8 mouse cellular contexts compared by ENCODE assay signal in the genomic region with DNA sequence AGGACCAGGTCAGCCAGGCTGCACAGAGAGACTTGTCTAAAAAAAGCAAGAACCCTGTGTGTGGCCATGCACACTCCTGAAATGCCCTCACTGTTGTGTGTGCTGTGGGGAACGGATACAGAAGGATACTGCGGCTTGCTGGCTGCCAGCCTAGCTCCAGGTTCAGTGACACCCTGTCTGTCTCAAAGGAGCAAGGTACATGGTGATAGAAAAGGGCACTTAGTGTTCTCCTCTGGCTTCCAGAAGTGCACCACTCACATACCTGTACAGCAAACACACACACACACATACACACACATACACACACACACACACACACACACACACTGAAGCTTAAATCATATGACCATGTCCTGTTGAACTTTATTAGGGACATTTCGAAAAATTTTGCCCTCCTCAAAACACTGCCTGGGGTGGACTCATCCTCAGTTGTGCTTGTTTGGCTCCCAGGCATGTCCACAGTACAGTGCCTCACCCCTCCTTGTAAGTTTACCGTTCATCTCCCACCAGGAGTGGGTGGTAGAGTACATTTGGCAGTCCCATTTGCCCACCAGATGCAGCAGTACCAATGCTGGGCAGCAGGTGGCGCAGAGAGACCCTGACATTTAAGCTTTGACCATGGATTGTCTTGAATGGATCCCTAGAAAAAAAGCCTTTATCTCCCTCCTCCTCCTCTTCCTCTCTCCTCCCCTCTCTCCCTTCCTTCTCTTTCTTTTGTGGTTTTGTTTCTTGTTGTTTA. TPM values are rescaled to one million over a fixed set of nuclear protein-coding genes. Genes with fewer than 3 reads are reported as not detected.
DNase-seq lines count a peak whose midpoint lies in the region; ATAC-seq and TF ChIP-seq lines count a peak whose summit lies in the region.

No protein-coding gene starts in this region.

- no peak overlapping the region for H3K4me2 ChIP-seq in heart, embryonic 12.5 days
- H3K4me2 ChIP-seq in hindbrain, postnatal 0 days (ENCODE audit: low read depth, low read length) = no peak overlapping the region
- no peak overlapping the region for H3K4me2 ChIP-seq in midbrain, postnatal 0 days (ENCODE audit: low read depth, low read length, poor library complexity, severe bottlenecking)

- 40% methylated on average over 5 of the region's 5 CpGs for WGBS in heart, embryonic 12.5 days
- 49% methylated on average over 5 of the region's 5 CpGs for WGBS in hindbrain, postnatal 0 days
- WGBS in midbrain, postnatal 0 days = 45% methylated on average over 5 of the region's 5 CpGs

- no peak for ATAC-seq in heart, embryonic 12.5 days (ENCODE audit: insufficient number of reproducible peaks, low FRiP score)
- peak; percentile 63; the same call in 1 of the 2 replicates for ATAC-seq in hindbrain, postnatal 0 days
- ATAC-seq in midbrain, postnatal 0 days (ENCODE audit: low FRiP score) = no peak

- DNase-seq in heart, adult 11 months = peak; percentile 97
- peak; percentile 62 for DNase-seq in c-Kit-positive CD71-positive TER-119-negative erythroid progenitor cells, embryonic 14.5 days (ENCODE audit: low read depth)
- peak; percentile 79 for DNase-seq in forelimb bud, embryonic 11.5 days (ENCODE audit: low read depth, low spot score)
- peak; percentile 73 for DNase-seq in hindbrain, postnatal 0 days (ENCODE audit: low spot score)
- DNase-seq in left cerebral cortex, adult 8-10 months (ENCODE audit: low spot score in 2 of 2) = peak; percentile 36 to 80
- DNase-seq in midbrain, postnatal 0 days (ENCODE audit: low spot score) = peak; percentile 68
- peak; percentile 65 to 73 for DNase-seq in spleen, postnatal 36 days (ENCODE audit: low spot score in 2 of 2)

- no peak overlapping the region for H3K9ac ChIP-seq in heart, embryonic 12.5 days
- no peak overlapping the region for H3K9ac ChIP-seq in hindbrain, postnatal 0 days (replicated peaks; ENCODE audit: low read length)
- no peak overlapping the region for H3K9ac ChIP-seq in midbrain, postnatal 0 days (replicated peaks; ENCODE audit: low read length, poor library complexity, severe bottlenecking)

- H3K4me3 ChIP-seq in heart, embryonic 12.5 days = no peak overlapping the region
- H3K4me3 ChIP-seq in hindbrain, postnatal 0 days (ENCODE audit: low read length) = no peak overlapping the region
- no peak overlapping the region for H3K4me3 ChIP-seq in midbrain, postnatal 0 days (ENCODE audit: low read depth, low read length)

- peaks cover 5% of the 10 kb centered on the region; the same call in 1 of the 2 replicates for H3K4me1 ChIP-seq in heart, embryonic 12.5 days (replicated peaks)
- no peaks in the 10 kb centered on the region for H3K4me1 ChIP-seq in hindbrain, postnatal 0 days (ENCODE audit: insufficient read depth, low read length)
- H3K4me1 ChIP-seq in midbrain, postnatal 0 days (ENCODE audit: insufficient read depth, low read length) = no peaks in the 10 kb centered on the region

- TF ChIP-seq CTCF in hindbrain, postnatal 0 days (IDR thresholded peaks at IDR 0.05; ENCODE audit: low read depth) = peak; percentile 94
- TF ChIP-seq CTCF in midbrain, postnatal 0 days (IDR thresholded peaks at IDR 0.05) = peak; percentile 85

- H3K9me3 ChIP-seq in heart, embryonic 12.5 days (replicated peaks) = no peaks in the 10 kb centered on the region
- H3K9me3 ChIP-seq in hindbrain, postnatal 0 days (ENCODE audit: low read length) = no peaks in the 10 kb centered on the region
- no peaks in the 10 kb centered on the region for H3K9me3 ChIP-seq in midbrain, postnatal 0 days (ENCODE audit: low read length)

- no peak overlapping the region for H3K27ac ChIP-seq in heart, embryonic 12.5 days (ENCODE audit: poor library complexity, severe bottlenecking)
- H3K27ac ChIP-seq in hindbrain, postnatal 0 days = no peak overlapping the region
- no peak overlapping the region for H3K27ac ChIP-seq in midbrain, postnatal 0 days (ENCODE audit: low read depth, low read length)

- H3K27me3 ChIP-seq in heart, embryonic 12.5 days (replicated peaks) = no peaks in the 10 kb centered on the region
- H3K27me3 ChIP-seq in hindbrain, postnatal 0 days (ENCODE audit: insufficient read depth, low read length) = no peaks in the 10 kb centered on the region
- no peaks in the 10 kb centered on the region for H3K27me3 ChIP-seq in midbrain, postnatal 0 days (ENCODE audit: insufficient read depth, low read length)

- no peaks in the 10 kb centered on the region for H3K36me3 ChIP-seq in heart, embryonic 12.5 days
- no peaks in the 10 kb centered on the region for H3K36me3 ChIP-seq in hindbrain, postnatal 0 days (ENCODE audit: insufficient read depth, low read length)
- no peaks in the 10 kb centered on the region for H3K36me3 ChIP-seq in midbrain, postnatal 0 days (ENCODE audit: insufficient read depth, low read length)

RNA-seq across cellular contexts. Expression of gene Acbd3, which starts 5.7 kb away (rescaled TPM):
- 29.2 and 29.7 TPM in 2 replicates for polyA plus RNA-seq in heart, embryonic 12.5 days (2016; fragmentation: Nextera tagmentation; extraction: Ambion mirVana)
- 28.3 and 32.6 TPM in 2 replicates for total RNA-seq in hindbrain, postnatal 0 days (2014; rRNA removed)
- 18.4 and 19.2 TPM in 2 replicates for polyA plus RNA-seq in hindbrain, postnatal 0 days (2015; fragmentation: Nextera tagmentation; extraction: Ambion mirVana)
- total RNA-seq in left cerebral cortex, adult 8-10 months (2022) = 10 to 100 TPM; 32.2 to 34.0 (median 33.1) TPM
- total RNA-seq in midbrain, postnatal 0 days (2014; rRNA removed) = 30.0 and 42.5 TPM in 2 replicates
- polyA plus RNA-seq in midbrain, postnatal 0 days (2015; fragmentation: Nextera tagmentation; extraction: Ambion mirVana) = 15.8 and 18.8 TPM in 2 replicates

RNA-seq across cellular contexts. Expression of gene Mixl1, which starts 23.3 kb away (rescaled TPM):
- not detected in 2 replicates for polyA plus RNA-seq in heart, embryonic 12.5 days (2016; fragmentation: Nextera tagmentation; extraction: Ambion mirVana)
- not detected in 2 replicates for total RNA-seq in hindbrain, postnatal 0 days (2014; rRNA removed)
- polyA plus RNA-seq in hindbrain, postnatal 0 days (2015; fragmentation: Nextera tagmentation; extraction: Ambion mirVana) = not detected in 2 replicates
- total RNA-seq in left cerebral cortex, adult 8-10 months (2022) = not detected
- total RNA-seq in midbrain, postnatal 0 days (2014; rRNA removed) = not detected in 2 replicates
- 0.10 and 0.17 TPM in 2 replicates for polyA plus RNA-seq in midbrain, postnatal 0 days (2015; fragmentation: Nextera tagmentation; extraction: Ambion mirVana)
